Mouse (Mus musculus): ENCODE measurements around the gene Hist1h3a. TPM values are rescaled to one million over a fixed set of nuclear protein-coding genes. Genes with fewer than 3 reads are reported as not detected.
A peak's percentile ranks its signal among the peaks of the same experiment; 100 is the strongest.
"Not testable (repeated sequence)": the region's sequence is repeated elsewhere in the genome, so short reads cannot be mapped to it uniquely, and the experiment has no call there.

Hist1h3a gene
- polyA plus RNA-seq, 1 experiment, result 0.43 TPM

- Histone ChIP-seq H3K4me3 (replicated peaks; ENCODE audit: insufficient read depth, low read depth, low read length) (no peak overlapping the region), H3K4me1 (ENCODE audit: control insufficient read depth, insufficient read depth, low read length) (no peaks in the 10 kb centered on the region), H3K27ac (ENCODE audit: insufficient read depth, low read length) (no peak overlapping the region), H3K27me3 (ENCODE audit: control insufficient read depth, insufficient read depth, low read length) (no peaks in the 10 kb centered on the region)
- TF ChIP-seq POLR2A (IDR thresholded peaks at IDR 0.05; ENCODE audit: borderline replicate concordance, insufficient read depth, low read length), result no peak
- no peak for TF ChIP-seq CTCF (IDR thresholded peaks at IDR 0.05; ENCODE audit: borderline replicate concordance, insufficient read depth, low read depth, low read length)
- DNase-seq, result no peak
- 95% methylated on average over 5 of the region's 5 CpGs for WGBS
Observed at GRCm38 (mm10) chr13:23749563-23750121, 12.5 kb downstream of the Hist1h3a start.

GRCm38 (mm10) chr13:23747892-23748288 is 14.3 kb downstream of the Hist1h3a start:
- 5% methylated on average over 4 of the region's 4 CpGs for WGBS
- no peak for DNase-seq
- TF ChIP-seq POLR2A (IDR thresholded peaks at IDR 0.05; ENCODE audit: borderline replicate concordance, insufficient read depth, low read length), result no peak
- TF ChIP-seq CTCF (IDR thresholded peaks at IDR 0.05; ENCODE audit: borderline replicate concordance, insufficient read depth, low read depth, low read length), result no peak
- Histone ChIP-seq H3K27ac (ENCODE audit: insufficient read depth, low read length) (no peak overlapping the region), H3K4me1 (ENCODE audit: control insufficient read depth, insufficient read depth, low read length) (no peaks in the 10 kb centered on the region), H3K27me3 (ENCODE audit: control insufficient read depth, insufficient read depth, low read length) (no peaks in the 10 kb centered on the region), H3K4me3 (replicated peaks; ENCODE audit: insufficient read depth, low read depth, low read length) (no peak overlapping the region)

GRCm38 (mm10) chr13:23747081-23747891 is 14.9 kb downstream of the Hist1h3a start:
- Histone ChIP-seq H3K27me3 (ENCODE audit: control insufficient read depth, insufficient read depth, low read length) (no peaks in the 10 kb centered on the region), H3K4me3 (replicated peaks; ENCODE audit: insufficient read depth, low read depth, low read length) (peak overlapping the region; percentile 19), H3K4me1 (ENCODE audit: control insufficient read depth, insufficient read depth, low read length) (no peaks in the 10 kb centered on the region), H3K27ac (ENCODE audit: insufficient read depth, low read length) (peak overlapping the region; percentile 73)
- WGBS, result 5% methylated on average over 13 of the region's 13 CpGs
- DNase-seq, result no peak
- TF ChIP-seq POLR2A (IDR thresholded peaks at IDR 0.05; ENCODE audit: borderline replicate concordance, insufficient read depth, low read length), result no peak
- no peak for TF ChIP-seq CTCF (IDR thresholded peaks at IDR 0.05; ENCODE audit: borderline replicate concordance, insufficient read depth, low read depth, low read length)

- Histone ChIP-seq H3K4me3 (replicated peaks; ENCODE audit: insufficient read depth, low read depth, low read length) (peak within 1 kb of the TSS; percentile 58), H3K27ac (ENCODE audit: insufficient read depth, low read length) (peak within 1 kb of the TSS; percentile 86)
- not testable (repeated sequence) for H3K27me3 ChIP-seq (ENCODE audit: control insufficient read depth, insufficient read depth, low read length); H3K4me1 ChIP-seq (ENCODE audit: control insufficient read depth, insufficient read depth, low read length)
- TF ChIP-seq POLR2A (IDR thresholded peaks at IDR 0.05; ENCODE audit: borderline replicate concordance, insufficient read depth, low read length), result peak; percentile 38; the same call in 1 of the 2 replicates
- peak; percentile 84 to 93 for DNase-seq
- WGBS, result under 1% methylated on average over 48 of the region's 58 CpGs
Observed at GRCm38 (mm10) chr13:23746201-23747080, 15.7 kb downstream of the Hist1h3a start, which contains the start of gene Hist1h2bb. Gene Hist1h2bb, plus strand, starts transcription at chr13:23746734.

GRCm38 (mm10) chr13:23745381-23746161 is 16.6 kb downstream of the Hist1h3a start, which contains the start of gene Hist1h3c:
Gene Hist1h3c, minus strand, starts transcription at chr13:23745602.
- Histone ChIP-seq H3K4me1 (ENCODE audit: control insufficient read depth, insufficient read depth, low read length) (no peaks in the 10 kb centered on the region), H3K4me3 (replicated peaks; ENCODE audit: insufficient read depth, low read depth, low read length) (peak within 1 kb of the TSS; percentile 58), H3K27me3 (ENCODE audit: control insufficient read depth, insufficient read depth, low read length) (no peaks in the 10 kb centered on the region), H3K27ac (ENCODE audit: insufficient read depth, low read length) (peak within 1 kb of the TSS; percentile 86)
- no peak for TF ChIP-seq POLR2A (IDR thresholded peaks at IDR 0.05; ENCODE audit: borderline replicate concordance, insufficient read depth, low read length)
- no peak for TF ChIP-seq CTCF (IDR thresholded peaks at IDR 0.05; ENCODE audit: borderline replicate concordance, insufficient read depth, low read depth, low read length)
- DNase-seq, result peak; percentile 82
- 1% methylated on average over 28 of the region's 28 CpGs for WGBS

- H3K27ac ChIP-seq (ENCODE audit: insufficient read depth, low read length), result no peak overlapping the region
- no peak for TF ChIP-seq POLR2A (IDR thresholded peaks at IDR 0.05; ENCODE audit: borderline replicate concordance, insufficient read depth, low read length)
- no peak for TF ChIP-seq CTCF (IDR thresholded peaks at IDR 0.05; ENCODE audit: borderline replicate concordance, insufficient read depth, low read depth, low read length)
- no peaks in the 10 kb centered on the region for H3K27me3 ChIP-seq (ENCODE audit: control insufficient read depth, insufficient read depth, low read length)
- WGBS, result 5% methylated on average over 22 of the region's 36 CpGs
- no peak overlapping the region for H3K4me3 ChIP-seq (replicated peaks; ENCODE audit: insufficient read depth, low read depth, low read length)
- DNase-seq, result no peak
- H3K4me1 ChIP-seq (ENCODE audit: control insufficient read depth, insufficient read depth, low read length), result no peaks in the 10 kb centered on the region
Observed at GRCm38 (mm10) chr13:23744421-23745380, 17.5 kb downstream of the Hist1h3a start.
